Mouse (Mus musculus) embryonic facial prominence, embryonic 10.5 days (tissue): ENCODE measurements around the gene Ndufa12. TPM values are rescaled to one million over a fixed set of nuclear protein-coding genes. Genes with fewer than 3 reads are reported as not detected.

Source experiments
- DNase-seq: peaks from one replicate; pipeline ENCODE4 v3.0.0-alpha.2; 2017; ENCODE audit warnings: low spot score
- H3K27ac ChIP-seq: fragments of 300-500 bp; sonication (generic); replicated peaks from 2 replicates; pipeline ENCODE4 v1.5.1; 2016; ENCODE audit warnings: mild to moderate bottlenecking
- H3K27me3 ChIP-seq: fragments of 300-500 bp; sonication (generic); replicated peaks from 2 replicates; pipeline ENCODE4 v1.6.1; 2016; ENCODE audit warnings: low read depth, mild to moderate bottlenecking; ENCODE audit not compliant: poor library complexity, severe bottlenecking
- H3K36me3 ChIP-seq: fragments of 300-500 bp; sonication (generic); replicated peaks from 2 replicates; pipeline ENCODE4 v1.6.1; 2016; ENCODE audit warnings: mild to moderate bottlenecking, moderate library complexity
- H3K4me1 ChIP-seq: fragments of 300-500 bp; sonication (generic); 2 replicates; pipeline ENCODE4 v1.6.1; 2016
- H3K4me3 ChIP-seq: fragments of 300-500 bp; sonication (generic); 2 replicates; pipeline ENCODE4 v1.5.1; 2016; ENCODE audit warnings: mild to moderate bottlenecking, moderate library complexity
- H3K9me3 ChIP-seq: fragments of 300-500 bp; sonication (generic); 2 replicates; pipeline ENCODE4 v1.6.1; 2016; ENCODE audit warnings: mild to moderate bottlenecking
- WGBS: fragments of 180-500 bp; shearing (Covaris S2); methylation state at CpG from one replicate; pipeline ENCODE4 v1.1.7; 2016; 5-methylcytosine and 5-hydroxymethylcytosine counted together
- polyA plus RNA-seq: library from polyadenylated mRNA; unstranded; fragments of >200 nt; fragmentation: Nextera tagmentation; extraction: Ambion mirVana; gene quantifications from 2 replicates; pipeline ENCODE4 v1.2.1, GENCODE M21; 2016

Gene Ndufa12
- polyA plus RNA-seq, 1 experiment from 2014 or later = 539 TPM

GRCm38 (mm10) chr10:94247748-94248349 is 49.3 kb downstream of the Ndufa12 start:
- H3K36me3 ChIP-seq = no peaks in the 10 kb centered on the region
- no peaks in the 10 kb centered on the region for H3K9me3 ChIP-seq
- DNase-seq = no peak
- no peaks in the 10 kb centered on the region for H3K27me3 ChIP-seq
- H3K4me1 ChIP-seq = peaks cover 10% of the 10 kb centered on the region
- H3K27ac ChIP-seq = no peak overlapping the region
- WGBS = 89% methylated on average over 7 of the region's 7 CpGs
- no peak overlapping the region for H3K4me3 ChIP-seq

GRCm38 (mm10) chr10:94249575-94250456 is 51.3 kb downstream of the Ndufa12 start:
- DNase-seq = peak; percentile 63
- Histone ChIP-seq H3K36me3 (no peaks in the 10 kb centered on the region), H3K27ac (no peak overlapping the region), H3K9me3 (no peaks in the 10 kb centered on the region), H3K4me3 (no peak overlapping the region), H3K27me3 (no peaks in the 10 kb centered on the region), H3K4me1 (peaks cover 10% of the 10 kb centered on the region)
- 53% methylated on average over 22 of the region's 22 CpGs for WGBS

- Histone ChIP-seq H3K4me3 (no peak overlapping the region), H3K27ac (no peak overlapping the region), H3K4me1 (peaks cover 16% of the 10 kb centered on the region), H3K36me3 (no peaks in the 10 kb centered on the region), H3K9me3 (no peaks in the 10 kb centered on the region), H3K27me3 (no peaks in the 10 kb centered on the region)
- WGBS = 80% methylated on average over 17 of the region's 17 CpGs
- DNase-seq = no peak
Observed at GRCm38 (mm10) chr10:94253260-94253807, 54.8 kb downstream of the Ndufa12 start.

GRCm38 (mm10) chr10:94254766-94255165 is 56.2 kb downstream of the Ndufa12 start:
- H3K4me3 ChIP-seq = no peak overlapping the region
- WGBS = 76% methylated on average over 3 of the region's 3 CpGs
- no peak overlapping the region for H3K27ac ChIP-seq
- H3K9me3 ChIP-seq = no peaks in the 10 kb centered on the region
- no peaks in the 10 kb centered on the region for H3K27me3 ChIP-seq
- H3K36me3 ChIP-seq = no peaks in the 10 kb centered on the region
- H3K4me1 ChIP-seq = peaks cover 11% of the 10 kb centered on the region
- DNase-seq = no peak

- 48% methylated on average over 6 of the region's 6 CpGs for WGBS
Observed at GRCm38 (mm10) chr10:94255744-94256143, 57.2 kb downstream of the Ndufa12 start.

GRCm38 (mm10) chr10:94256518-94256917 is 58.0 kb downstream of the Ndufa12 start:
- WGBS = 94% methylated on average over 4 of the region's 4 CpGs
- H3K4me3 ChIP-seq = no peak overlapping the region
- DNase-seq = peak; percentile 5

More at GRCm38 (mm10) chr10:94255744-94256143, 57.2 kb downstream of the Ndufa12 start:
- no peaks in the 10 kb centered on the region for H3K9me3 ChIP-seq
- H3K36me3 ChIP-seq = no peaks in the 10 kb centered on the region
- no peaks in the 10 kb centered on the region for H3K27me3 ChIP-seq
- no peak overlapping the region for H3K27ac ChIP-seq
- DNase-seq = no peak
- H3K4me1 ChIP-seq = peaks cover 5% of the 10 kb centered on the region
- no peak overlapping the region for H3K4me3 ChIP-seq

GRCm38 (mm10) chr10:94260544-94260943 is 62.0 kb downstream of the Ndufa12 start:
- Histone ChIP-seq H3K4me1 (peaks cover 5% of the 10 kb centered on the region), H3K4me3 (no peak overlapping the region), H3K27ac (no peak overlapping the region), H3K27me3 (no peaks in the 10 kb centered on the region), H3K36me3 (no peaks in the 10 kb centered on the region), H3K9me3 (no peaks in the 10 kb centered on the region)
- WGBS = 86% methylated on average over 1 of the region's 1 CpGs
- DNase-seq = no peak

More at GRCm38 (mm10) chr10:94256518-94256917, 58.0 kb downstream of the Ndufa12 start:
- Histone ChIP-seq H3K9me3 (no peaks in the 10 kb centered on the region), H3K36me3 (no peaks in the 10 kb centered on the region), H3K27me3 (no peaks in the 10 kb centered on the region), H3K27ac (no peak overlapping the region), H3K4me1 (peaks cover 5% of the 10 kb centered on the region)

GRCm38 (mm10) chr10:94262646-94263045 is 64.1 kb downstream of the Ndufa12 start:
- WGBS = 86% methylated on average over 13 of the region's 13 CpGs
- no peak for DNase-seq
- Histone ChIP-seq H3K4me3 (no peak overlapping the region), H3K9me3 (no peaks in the 10 kb centered on the region), H3K4me1 (no peaks in the 10 kb centered on the region), H3K27me3 (no peaks in the 10 kb centered on the region), H3K27ac (no peak overlapping the region), H3K36me3 (no peaks in the 10 kb centered on the region)

GRCm38 (mm10) chr10:94263211-94263610 is 64.7 kb downstream of the Ndufa12 start:
- no peaks in the 10 kb centered on the region for H3K27me3 ChIP-seq
- H3K27ac ChIP-seq = no peak overlapping the region
- H3K9me3 ChIP-seq = no peaks in the 10 kb centered on the region
- DNase-seq = no peak
- 74% methylated on average over 3 of the region's 3 CpGs for WGBS
- H3K36me3 ChIP-seq = no peaks in the 10 kb centered on the region
- H3K4me1 ChIP-seq = no peaks in the 10 kb centered on the region
- H3K4me3 ChIP-seq = no peak overlapping the region

- Histone ChIP-seq H3K4me1 (no peaks in the 10 kb centered on the region), H3K36me3 (no peaks in the 10 kb centered on the region), H3K9me3 (0 out of 2 replicates have a peak, but pooled peaks cover 2% of the 10 kb centered on the region), H3K4me3 (no peak overlapping the region), H3K27me3 (no peaks in the 10 kb centered on the region), H3K27ac (no peak overlapping the region)
- DNase-seq = peak; percentile 7
- 79% methylated on average over 17 of the region's 17 CpGs for WGBS
Observed at GRCm38 (mm10) chr10:94265656-94266542, 67.4 kb downstream of the Ndufa12 start.
